Mouse (Mus musculus) heart, embryonic 12.5 days (tissue): ENCODE data around the gene Ndufc1. TPM values are rescaled to one million over a fixed set of nuclear protein-coding genes. Genes with fewer than 3 reads are reported as not detected.

ENCODE experiments used
- ATAC-seq: fragments of 200-750 bp; cut with Nextera tagmentation; 2 replicates; pipeline ENCODE4 v1.8.0; 2017; ENCODE audit warnings: moderate TSS enrichment, moderate library complexity; ENCODE audit not compliant: insufficient number of reproducible peaks, low FRiP score
- H3K27ac ChIP-seq: fragments of 300-500 bp; sonication (generic); 2 replicates; pipeline ENCODE4 v1.5.1; 2016; ENCODE audit warnings: mild to moderate bottlenecking, moderate library complexity; ENCODE audit not compliant: poor library complexity, severe bottlenecking
- H3K27me3 ChIP-seq: fragments of 300-500 bp; sonication (generic); replicated peaks from 2 replicates; pipeline ENCODE4 v1.6.1; 2016; ENCODE audit warnings: mild to moderate bottlenecking, moderate library complexity
- H3K36me3 ChIP-seq: fragments of 300-500 bp; sonication (generic); 2 replicates; pipeline ENCODE4 v1.6.1; 2016; ENCODE audit warnings: mild to moderate bottlenecking, moderate library complexity
- H3K4me1 ChIP-seq: fragments of 300-500 bp; sonication (generic); replicated peaks from 2 replicates; pipeline ENCODE4 v1.6.1; 2016; ENCODE audit warnings: mild to moderate bottlenecking
- H3K4me2 ChIP-seq: fragments of 300-500 bp; sonication (generic); 2 replicates; pipeline ENCODE4 v1.6.1; 2016; ENCODE audit warnings: mild to moderate bottlenecking, moderate library complexity
- H3K4me3 ChIP-seq: fragments of 300-500 bp; sonication (generic); 2 replicates; pipeline ENCODE4 v1.5.1; 2016; ENCODE audit warnings: mild to moderate bottlenecking
- H3K9ac ChIP-seq: fragments of 300-500 bp; sonication (generic); 2 replicates; pipeline ENCODE4 v1.6.1; 2016; ENCODE audit warnings: mild to moderate bottlenecking, moderate library complexity
- H3K9me3 ChIP-seq: fragments of 300-500 bp; sonication (generic); replicated peaks from 2 replicates; pipeline ENCODE4 v1.6.1; 2016; ENCODE audit warnings: mild to moderate bottlenecking, moderate library complexity
- WGBS: fragments of 180-500 bp; shearing (Covaris S2); methylation state at CpG from one replicate; pipeline ENCODE4 v1.1.7; 2016; 5-methylcytosine and 5-hydroxymethylcytosine counted together
- polyA plus RNA-seq: library from polyadenylated mRNA; unstranded; fragments of >200 nt; fragmentation: Nextera tagmentation; extraction: Ambion mirVana; gene quantifications from 2 replicates; pipeline ENCODE4 v1.2.1, GENCODE M21; 2016

Ndufc1 gene
- polyA plus RNA-seq, 1 experiment from 2014 or later, result 1,474 TPM

DNA sequence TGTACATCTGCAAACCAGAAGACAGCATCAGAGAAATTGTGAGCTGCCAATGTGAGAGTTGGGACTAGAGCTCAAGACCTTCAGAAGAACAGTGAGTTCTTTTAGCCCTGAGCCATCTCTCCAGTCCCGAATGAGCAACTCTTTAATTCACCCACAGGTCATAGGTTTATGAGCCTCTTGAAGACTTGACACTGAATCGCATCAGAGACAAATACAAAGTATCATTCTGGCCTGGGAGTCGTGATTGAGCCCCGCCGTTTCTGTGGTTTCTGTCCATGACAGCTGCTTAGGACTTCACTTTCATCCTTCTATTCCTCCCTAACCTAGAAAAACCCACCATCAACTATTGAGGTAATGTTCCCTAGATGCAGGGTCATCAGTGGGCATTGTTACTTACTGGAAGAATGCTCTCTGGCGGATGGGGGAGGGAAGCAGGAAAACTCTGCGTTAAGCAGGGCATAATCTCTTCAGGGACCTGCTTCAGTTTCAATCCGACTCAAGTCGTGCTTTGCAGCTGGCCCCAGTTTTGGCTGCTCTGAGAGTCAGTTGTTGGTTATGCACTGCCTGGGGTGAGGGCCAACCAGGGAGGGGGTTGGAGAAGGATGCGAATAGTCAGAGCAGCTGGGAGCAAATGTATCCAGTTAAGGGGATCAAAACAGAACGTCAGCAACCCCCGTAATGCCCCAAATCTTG lies 22.2 kb downstream of the Ndufc1 start:
- WGBS, result 55% methylated on average over 12 of the region's 12 CpGs
- no peak overlapping the region for H3K4me2 ChIP-seq
- no peak for ATAC-seq
- peaks cover 9% of the 10 kb centered on the region for H3K4me1 ChIP-seq
- H3K36me3 ChIP-seq, result no peaks in the 10 kb centered on the region
- H3K27me3 ChIP-seq, result no peaks in the 10 kb centered on the region
- no peak overlapping the region for H3K4me3 ChIP-seq
- H3K9ac ChIP-seq, result no peak overlapping the region
- no peaks in the 10 kb centered on the region for H3K9me3 ChIP-seq
- no peak overlapping the region for H3K27ac ChIP-seq

DNA sequence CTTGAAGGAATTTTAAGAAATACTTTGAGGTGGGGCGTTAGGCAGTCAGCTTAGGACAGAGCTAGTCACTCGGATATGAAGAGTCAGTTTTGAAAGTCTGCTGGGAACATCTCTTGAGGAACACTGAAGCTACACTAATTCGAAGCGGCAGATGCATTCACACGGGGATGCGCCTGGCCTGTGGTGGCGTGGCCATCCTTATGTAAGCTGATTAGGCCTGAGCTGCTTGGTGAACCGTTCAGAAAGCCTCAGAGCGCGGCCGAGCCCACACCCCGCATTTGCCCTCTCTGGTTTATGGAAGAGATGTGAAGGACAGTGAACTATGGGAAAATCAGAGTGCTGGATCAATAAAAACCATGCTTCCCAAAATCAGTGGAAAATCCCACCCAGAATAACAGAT lies 25.4 kb downstream of the Ndufc1 start:
- no peak for ATAC-seq
- no peak overlapping the region for H3K4me2 ChIP-seq
- 73% methylated on average over 12 of the region's 12 CpGs for WGBS
- no peaks in the 10 kb centered on the region for H3K4me1 ChIP-seq
- no peaks in the 10 kb centered on the region for H3K27me3 ChIP-seq
- H3K27ac ChIP-seq, result no peak overlapping the region
- no peaks in the 10 kb centered on the region for H3K9me3 ChIP-seq
- H3K4me3 ChIP-seq, result no peak overlapping the region
- no peak overlapping the region for H3K9ac ChIP-seq
- H3K36me3 ChIP-seq, result no peaks in the 10 kb centered on the region

DNA sequence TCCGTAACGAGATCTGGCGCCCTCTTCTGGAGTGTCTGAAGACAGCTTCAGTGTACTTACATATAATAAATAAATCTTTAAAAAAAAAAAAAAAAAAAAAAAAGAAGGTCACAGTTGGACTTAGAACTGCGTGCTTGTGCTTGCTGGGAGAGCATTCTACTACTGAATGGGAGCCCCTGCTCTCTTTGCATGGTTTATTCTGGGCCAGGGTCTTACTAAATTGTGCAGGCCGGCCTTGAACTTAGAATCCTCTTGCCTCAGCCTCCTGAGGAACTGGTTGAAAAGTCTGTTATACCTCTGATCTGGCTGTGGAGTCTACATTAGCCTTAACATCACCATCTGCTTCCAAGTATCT lies 28.2 kb downstream of the Ndufc1 start:
- Histone ChIP-seq H3K4me2 (no peak overlapping the region), H3K27ac (no peak overlapping the region), H3K4me1 (no peaks in the 10 kb centered on the region), H3K4me3 (no peak overlapping the region), H3K9ac (no peak overlapping the region), H3K9me3 (no peaks in the 10 kb centered on the region), H3K36me3 (no peaks in the 10 kb centered on the region), H3K27me3 (no peaks in the 10 kb centered on the region)
- ATAC-seq, result no peak
- WGBS, result 73% methylated on average over 4 of the region's 5 CpGs

DNA sequence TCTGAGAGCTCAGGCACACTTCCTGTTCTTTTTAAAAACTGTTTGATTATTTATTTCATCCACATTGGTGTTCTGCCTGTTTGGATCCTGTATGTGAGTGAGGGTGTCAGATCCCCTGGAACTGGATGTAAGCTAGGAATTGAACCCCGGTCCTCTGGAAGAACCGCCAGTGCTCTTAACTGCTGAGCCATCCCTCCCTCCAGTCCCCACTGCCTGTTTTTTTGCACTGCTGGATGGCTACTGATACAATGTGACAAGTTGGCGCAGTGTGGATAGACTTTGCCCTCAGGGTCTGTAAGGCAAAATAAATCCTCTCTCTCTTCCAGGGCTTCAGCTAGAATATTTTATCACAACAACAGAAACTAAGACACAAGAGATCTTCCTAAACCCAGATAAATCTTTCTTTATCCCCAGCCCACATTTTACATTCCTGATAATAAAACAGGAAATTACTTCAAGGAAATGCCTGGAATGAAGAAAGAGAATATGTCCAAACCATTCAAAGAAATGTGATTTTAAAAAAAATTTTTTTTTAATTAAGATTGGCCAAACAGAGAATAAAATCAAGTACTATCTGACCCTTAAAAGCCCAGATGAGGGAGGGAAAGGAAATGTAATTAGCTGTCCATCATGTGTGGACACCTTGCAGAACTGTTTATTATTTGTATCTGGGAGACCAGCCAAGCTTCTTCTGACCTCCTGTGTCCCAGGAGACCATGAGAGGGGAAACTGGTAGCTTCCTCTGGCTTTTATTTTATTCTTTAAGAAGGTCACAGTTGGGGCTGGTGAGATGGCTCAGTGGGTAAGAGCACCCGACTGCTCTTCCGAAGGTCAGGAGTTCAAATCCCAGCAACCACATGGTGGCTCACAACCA lies 28.8 kb downstream of the Ndufc1 start:
- no peaks in the 10 kb centered on the region for H3K9me3 ChIP-seq
- H3K36me3 ChIP-seq, result no peaks in the 10 kb centered on the region
- WGBS, result 71% methylated on average over 5 of the region's 5 CpGs
- no peak for ATAC-seq
- no peak overlapping the region for H3K27ac ChIP-seq
- H3K27me3 ChIP-seq, result no peaks in the 10 kb centered on the region
- H3K4me1 ChIP-seq, result no peaks in the 10 kb centered on the region
- no peak overlapping the region for H3K4me2 ChIP-seq
- no peak overlapping the region for H3K4me3 ChIP-seq
- H3K9ac ChIP-seq, result no peak overlapping the region

DNA sequence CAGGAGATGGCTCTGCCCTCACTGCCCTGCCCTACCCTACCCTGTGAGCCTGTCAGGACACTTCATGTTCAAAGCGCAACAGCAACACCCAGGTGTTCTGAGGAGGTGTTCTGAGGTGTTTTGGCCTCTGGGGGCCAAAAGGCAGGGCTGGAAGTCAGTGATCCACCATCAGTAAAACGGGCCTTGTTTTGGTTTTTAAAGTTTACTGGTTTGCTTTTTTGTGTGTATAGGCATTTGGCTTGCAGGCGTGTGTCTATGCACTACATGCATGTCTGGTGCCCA lies 30.2 kb downstream of the Ndufc1 start:
- H3K36me3 ChIP-seq, result no peaks in the 10 kb centered on the region
- WGBS, result 83% methylated on average over 3 of the region's 3 CpGs

DNA sequence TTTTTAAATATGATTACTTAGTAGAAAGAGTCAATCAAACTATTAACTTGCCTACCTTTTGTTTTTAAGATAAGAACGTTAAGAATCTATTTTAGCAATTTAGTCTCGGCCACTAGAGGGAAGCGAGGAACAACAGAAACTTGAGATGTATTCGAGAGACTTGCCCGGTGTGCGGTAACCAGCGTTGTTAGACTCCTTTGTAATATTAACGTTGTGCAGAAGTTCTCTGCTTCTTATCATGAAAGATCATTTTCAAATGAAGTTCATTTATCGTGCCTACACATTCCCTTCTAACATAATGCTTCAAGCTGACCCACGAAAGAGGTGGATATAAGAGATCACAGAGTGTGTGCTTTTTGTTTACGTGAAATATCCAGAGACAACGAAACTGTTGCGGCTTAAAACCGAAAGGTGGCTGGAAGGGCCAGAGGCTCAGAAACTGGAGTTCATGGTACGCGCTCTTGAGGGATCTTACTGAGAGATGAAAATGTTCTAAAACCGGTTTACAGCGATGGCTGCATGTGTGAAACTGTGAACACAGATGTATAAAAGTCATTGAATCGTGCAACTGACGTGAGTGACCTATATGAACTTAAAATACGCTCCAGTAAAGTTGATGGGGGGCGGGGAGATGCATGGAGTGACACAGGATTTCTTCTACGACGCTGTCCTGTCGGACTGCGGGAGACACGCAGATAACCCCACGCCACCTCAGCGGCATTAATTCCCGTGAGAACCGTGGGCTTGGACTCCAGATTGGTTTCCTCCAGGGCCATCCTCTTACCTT lies 30.7 kb downstream of the Ndufc1 start:
- Histone ChIP-seq H3K36me3 (no peaks in the 10 kb centered on the region), H3K27me3 (no peaks in the 10 kb centered on the region), H3K27ac (no peak overlapping the region), H3K4me3 (peak overlapping the region; percentile 44), H3K9me3 (peaks cover 3% of the 10 kb centered on the region; the same call in 1 of the 2 replicates), H3K4me1 (no peaks in the 10 kb centered on the region), H3K4me2 (peak overlapping the region; percentile 67), H3K9ac (no peak overlapping the region)
- no peak for ATAC-seq
- WGBS, result 27% methylated on average over 31 of the region's 31 CpGs

More for the DNA sequence above, 30.2 kb downstream of the Ndufc1 start:
- H3K9ac ChIP-seq, result no peak overlapping the region
- no peaks in the 10 kb centered on the region for H3K27me3 ChIP-seq
- H3K4me3 ChIP-seq, result peak overlapping the region; percentile 44
- H3K4me2 ChIP-seq, result peak overlapping the region; percentile 67
- H3K4me1 ChIP-seq, result no peaks in the 10 kb centered on the region
- H3K27ac ChIP-seq, result no peak overlapping the region
- peaks cover 3% of the 10 kb centered on the region; the same call in 1 of the 2 replicates for H3K9me3 ChIP-seq
- no peak for ATAC-seq

DNA sequence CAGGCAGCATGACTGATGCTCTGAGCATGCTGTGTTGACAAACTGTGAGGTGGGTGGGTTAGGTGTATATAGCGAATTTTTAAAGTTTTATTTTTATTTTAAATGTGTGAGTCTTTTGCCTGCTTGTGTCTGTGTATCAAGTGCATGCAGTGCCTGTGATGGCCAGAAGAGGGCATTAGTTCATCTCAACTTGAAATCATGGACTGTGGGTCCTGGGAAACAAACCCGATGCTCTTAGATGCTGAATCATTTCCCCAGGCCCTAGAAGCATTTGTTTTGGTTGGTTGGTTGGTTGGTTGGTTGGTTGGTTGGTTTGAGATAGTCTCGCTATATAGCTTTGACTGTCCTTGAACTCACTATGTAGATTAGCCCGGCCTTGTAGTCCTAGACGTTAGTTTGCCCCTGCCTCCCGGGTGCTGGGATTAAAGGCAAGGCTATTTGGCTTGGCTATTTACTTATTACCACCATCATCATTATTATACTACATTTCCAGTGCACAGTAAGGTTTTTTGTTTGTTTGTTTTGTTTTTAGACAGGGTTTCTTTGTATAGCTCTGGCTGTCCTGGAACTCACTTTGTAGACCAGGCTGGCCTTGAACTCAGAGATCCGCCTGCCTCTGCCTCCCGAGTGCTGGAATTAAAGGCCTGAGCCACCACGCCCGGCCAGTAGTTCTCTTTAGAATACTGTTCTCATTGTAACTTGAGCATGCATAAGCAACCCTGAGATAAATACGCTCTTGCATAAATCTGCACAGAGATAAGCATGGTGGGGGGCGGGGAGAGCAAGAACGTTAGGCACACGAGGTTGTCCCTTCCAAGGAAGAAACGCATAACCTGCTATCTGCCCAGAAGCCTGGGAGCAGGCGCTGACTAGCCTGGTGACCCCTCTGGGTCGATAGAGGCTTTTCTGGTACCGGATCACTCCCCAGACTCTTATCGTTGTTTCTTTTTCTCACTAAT lies 33.2 kb downstream of the Ndufc1 start:
- H3K27ac ChIP-seq, result no peak overlapping the region
- no peaks in the 10 kb centered on the region for H3K27me3 ChIP-seq
- no peak for ATAC-seq
- no peak overlapping the region for H3K4me3 ChIP-seq
- no peaks in the 10 kb centered on the region for H3K36me3 ChIP-seq
- 76% methylated on average over 19 of the region's 19 CpGs for WGBS
- no peaks in the 10 kb centered on the region for H3K4me1 ChIP-seq
- H3K9ac ChIP-seq, result no peak overlapping the region
- peaks cover 3% of the 10 kb centered on the region; the same call in 1 of the 2 replicates for H3K9me3 ChIP-seq
- no peak overlapping the region for H3K4me2 ChIP-seq

DNA sequence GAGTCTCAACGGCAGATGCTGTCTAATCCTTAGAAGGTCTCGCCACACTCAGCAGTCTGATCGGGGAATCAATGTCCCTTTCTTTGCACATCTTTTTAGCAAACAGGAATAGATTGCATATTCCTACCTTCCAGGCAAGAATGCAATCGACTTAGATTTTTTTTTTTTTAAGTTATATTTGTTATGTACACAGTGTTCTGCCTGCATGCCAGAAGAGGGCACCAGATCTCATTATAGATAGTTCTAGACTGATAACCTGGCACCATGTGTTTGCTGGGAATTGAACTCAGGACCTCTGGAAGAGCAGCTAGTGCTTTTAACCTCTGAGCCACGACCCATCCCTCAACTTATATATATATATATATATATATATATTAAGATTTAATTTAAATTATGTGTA lies 35.2 kb downstream of the Ndufc1 start:
- Histone ChIP-seq H3K27ac (no peak overlapping the region), H3K9ac (no peak overlapping the region)
- 71% methylated on average over 5 of the region's 5 CpGs for whole genome bisulfite sequencing

DNA sequence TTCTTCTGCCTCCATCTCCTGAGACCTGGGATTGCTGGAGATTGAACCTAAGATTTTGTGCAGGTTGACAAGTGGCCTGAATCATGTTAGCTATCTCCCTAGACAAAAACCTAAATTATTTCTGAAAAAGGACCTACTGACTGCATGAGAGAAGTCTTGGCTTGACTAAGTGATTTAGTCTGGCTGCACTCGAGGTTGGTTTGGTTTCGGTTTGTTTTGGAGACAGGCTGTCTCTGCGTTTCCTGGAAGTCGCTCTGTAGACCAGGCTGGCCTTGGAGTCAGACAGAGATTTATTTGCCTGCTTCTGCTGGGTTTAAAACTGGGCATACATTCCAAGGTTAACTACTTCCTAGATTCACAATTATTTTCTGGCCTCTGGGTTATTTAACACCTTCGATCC lies 35.9 kb downstream of the Ndufc1 start:
- H3K4me1 ChIP-seq, result no peaks in the 10 kb centered on the region
- H3K36me3 ChIP-seq, result no peaks in the 10 kb centered on the region
- H3K4me2 ChIP-seq, result no peak overlapping the region
- 66% methylated on average over 5 of the region's 5 CpGs for WGBS
- peaks cover 3% of the 10 kb centered on the region; the same call in 1 of the 2 replicates for H3K9me3 ChIP-seq
- H3K4me3 ChIP-seq, result no peak overlapping the region
- no peak for ATAC-seq
- no peak overlapping the region for H3K9ac ChIP-seq
- H3K27me3 ChIP-seq, result no peaks in the 10 kb centered on the region
- no peak overlapping the region for H3K27ac ChIP-seq

More for the DNA sequence above, 35.2 kb downstream of the Ndufc1 start:
- no peaks in the 10 kb centered on the region for H3K27me3 ChIP-seq
- H3K4me1 ChIP-seq, result no peaks in the 10 kb centered on the region
- ATAC-seq, result no peak
- no peaks in the 10 kb centered on the region for H3K36me3 ChIP-seq
- H3K4me2 ChIP-seq, result no peak overlapping the region
- no peak overlapping the region for H3K4me3 ChIP-seq
- H3K9me3 ChIP-seq, result peaks cover 3% of the 10 kb centered on the region; the same call in 1 of the 2 replicates

DNA sequence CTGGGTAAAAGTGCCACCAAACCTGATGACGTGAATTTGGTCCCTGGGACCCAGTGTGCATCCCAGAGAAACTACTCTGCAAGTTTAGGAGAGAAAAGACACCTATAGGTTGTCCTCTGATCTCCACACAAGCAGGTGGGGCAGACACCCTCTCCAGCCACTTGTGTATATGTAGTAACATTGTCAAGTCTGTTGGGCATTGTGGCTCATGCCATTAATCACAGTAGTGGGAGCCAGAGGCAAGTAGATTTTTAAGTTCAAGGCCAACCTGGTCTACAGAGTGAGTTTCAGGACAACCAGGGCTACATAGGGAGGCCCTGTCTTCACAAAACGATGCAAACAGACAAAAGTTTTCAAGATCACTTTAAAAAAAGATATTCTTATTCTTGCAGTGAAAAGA lies 37.0 kb downstream of the Ndufc1 start:
- no peak for ATAC-seq
- WGBS, result 66% methylated on average over 2 of the region's 2 CpGs

More for the DNA sequence above, 37.0 kb downstream of the Ndufc1 start:
- no peaks in the 10 kb centered on the region for H3K4me1 ChIP-seq
- no peaks in the 10 kb centered on the region for H3K27me3 ChIP-seq
- peaks cover 3% of the 10 kb centered on the region; the same call in 1 of the 2 replicates for H3K9me3 ChIP-seq
- H3K36me3 ChIP-seq, result no peaks in the 10 kb centered on the region
- H3K4me3 ChIP-seq, result no peak overlapping the region
- H3K4me2 ChIP-seq, result no peak overlapping the region
- no peak overlapping the region for H3K9ac ChIP-seq
- H3K27ac ChIP-seq, result no peak overlapping the region
